Mouse (Mus musculus): Measurements from ENCODE around the gene Hecw2. TPM values are rescaled to one million over a fixed set of nuclear protein-coding genes. Genes with fewer than 3 reads are reported as not detected.

Gene Hecw2
- total RNA-seq, 2 experiments from 2014 or later: 55.2 to 57.4 TPM

DNA sequence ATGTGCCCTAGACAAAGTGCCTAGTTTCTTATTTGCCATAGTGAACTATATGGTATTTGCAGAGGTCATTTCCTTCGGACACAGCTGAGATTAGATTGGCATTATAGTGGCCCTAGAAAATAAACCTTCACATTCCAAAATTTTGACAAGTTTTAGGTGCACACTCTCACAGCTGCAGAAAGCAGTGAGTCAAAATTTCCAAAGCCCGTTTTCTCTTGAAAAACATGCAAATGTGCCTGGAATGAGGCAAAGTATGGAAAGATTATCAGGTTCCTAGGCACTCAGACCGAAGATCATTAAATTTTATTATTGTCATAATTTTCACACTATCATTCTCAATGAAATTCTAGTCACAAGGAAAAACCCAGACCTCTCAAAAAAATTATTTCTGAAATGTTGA lies 334.4 kb downstream of the Hecw2 start:
- no peak for DNase-seq (ENCODE audit: extremely low spot score in 1 of 2, low spot score in 2 of 2)
- no peak for TF ChIP-seq CTCF (IDR thresholded peaks at IDR 0.05)
- intact Hi-C loops (cut with DNase I): no loop called here
- no peak overlapping the region for H3K4me3 ChIP-seq
- H3K27ac ChIP-seq: no peak overlapping the region

DNA sequence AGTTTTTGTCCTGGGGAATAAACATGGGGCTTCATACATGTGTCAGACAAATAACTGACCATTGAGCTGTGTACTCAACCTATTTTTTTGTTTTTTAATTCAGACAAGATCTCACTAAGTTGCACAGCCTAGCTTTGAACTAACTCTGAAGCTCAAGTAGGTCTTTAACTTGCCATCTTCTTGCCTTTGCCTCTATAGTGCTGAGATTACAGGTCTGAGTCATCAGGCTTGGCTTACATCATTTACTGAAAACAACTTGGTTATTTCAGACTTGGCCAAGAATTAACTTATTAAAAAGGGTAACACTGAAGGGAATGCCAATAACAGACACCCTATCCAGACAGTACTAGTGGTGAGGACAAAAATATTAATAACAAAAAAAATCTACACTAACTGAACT lies 335.8 kb downstream of the Hecw2 start:
- intact Hi-C loops (cut with DNase I): no loop called here
- TF ChIP-seq CTCF (IDR thresholded peaks at IDR 0.05): no peak
- no peak for DNase-seq (ENCODE audit: extremely low spot score in 1 of 2, low spot score in 2 of 2)
- Histone ChIP-seq H3K27ac (no peak overlapping the region), H3K4me3 (no peak overlapping the region)

DNA sequence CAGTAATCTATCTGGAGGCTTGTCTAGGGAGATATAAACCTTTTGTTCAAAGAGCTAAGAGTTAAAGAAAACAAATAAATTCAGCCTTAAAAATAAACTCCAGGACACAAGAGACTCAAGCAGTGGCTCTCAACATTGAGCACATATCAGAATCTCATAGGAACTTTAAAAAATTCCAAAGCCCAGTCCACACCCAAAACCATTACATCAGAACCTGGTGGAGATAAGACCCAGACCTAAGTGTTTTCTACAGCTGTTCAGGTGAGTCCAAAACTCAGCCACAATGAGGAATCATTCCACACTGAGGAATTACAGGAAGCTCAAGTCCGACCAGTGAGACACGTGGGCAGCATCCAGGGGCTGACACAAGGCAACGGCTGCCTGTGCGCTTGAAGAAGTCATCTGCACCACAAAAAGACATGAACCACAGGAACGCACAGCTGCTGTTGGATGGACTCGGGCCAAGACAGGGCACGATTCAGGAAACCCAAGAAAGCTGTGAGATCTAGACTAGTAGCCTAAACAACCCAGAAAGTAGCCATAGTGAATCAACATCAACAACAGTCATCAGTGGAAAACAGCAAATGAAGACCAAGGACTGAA lies 338.4 kb downstream of the Hecw2 start:
- intact Hi-C loops (cut with DNase I): no loop called here
- no peak for TF ChIP-seq CTCF (IDR thresholded peaks at IDR 0.05)
- no peak for DNase-seq (ENCODE audit: extremely low spot score in 1 of 2, low spot score in 2 of 2)
- Histone ChIP-seq H3K4me3 (no peak overlapping the region), H3K27ac (no peak overlapping the region)

DNA sequence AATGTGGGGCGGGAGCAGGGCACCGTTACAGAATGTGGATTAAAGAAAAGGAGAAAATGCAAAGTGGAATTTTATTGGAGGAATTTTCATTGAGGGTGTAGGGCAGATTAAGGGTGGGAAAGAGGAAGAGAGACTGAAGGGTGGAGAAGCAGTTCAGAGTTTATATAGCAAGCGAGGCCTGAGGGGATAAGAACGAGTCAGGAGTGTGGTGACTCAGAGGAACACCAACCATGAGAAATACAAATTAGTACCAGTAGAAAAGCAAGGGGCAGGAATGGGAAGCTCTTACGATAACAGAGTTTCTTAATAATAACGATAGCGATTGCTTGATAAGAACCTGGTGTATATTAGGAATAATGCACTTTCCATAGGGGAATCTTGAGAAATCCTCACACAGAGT lies 339.2 kb downstream of the Hecw2 start:
- Histone ChIP-seq H3K4me3 (no peak overlapping the region), H3K27ac (no peak overlapping the region)
- TF ChIP-seq CTCF (IDR thresholded peaks at IDR 0.05): no peak
- intact Hi-C loops (cut with DNase I): no loop called here
- no peak for DNase-seq (ENCODE audit: extremely low spot score in 1 of 2, low spot score in 2 of 2)

DNA sequence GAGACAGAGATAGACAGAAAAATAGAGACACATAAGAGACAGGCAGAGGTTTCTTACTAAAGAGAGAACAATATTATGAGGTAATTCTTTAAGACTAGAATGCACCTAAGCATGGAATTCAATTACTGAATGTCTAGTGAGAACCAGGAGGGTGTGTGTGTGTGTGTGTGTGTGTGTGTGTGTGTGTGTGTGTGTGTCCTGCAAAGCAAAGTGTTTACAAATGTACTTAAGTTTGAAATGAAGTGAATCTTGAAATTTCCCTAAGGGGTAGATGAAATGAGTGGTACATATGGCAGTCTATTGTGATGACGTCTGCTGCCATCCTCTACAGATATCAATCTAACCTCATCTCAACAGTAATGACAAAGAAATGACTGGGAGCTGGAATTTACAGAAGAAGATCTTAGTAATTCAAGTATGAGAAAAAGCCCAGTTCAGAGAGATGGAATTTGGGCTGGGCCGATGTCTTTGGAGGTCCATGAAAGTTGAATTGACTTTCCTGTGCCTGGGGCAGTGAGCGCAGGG lies 342.8 kb downstream of the Hecw2 start:
- no peak for TF ChIP-seq CTCF (IDR thresholded peaks at IDR 0.05)
- no peak overlapping the region for H3K4me3 ChIP-seq
- intact Hi-C loops (cut with DNase I): no loop called here
- no peak for DNase-seq (ENCODE audit: extremely low spot score in 1 of 2, low spot score in 2 of 2)
- H3K27ac ChIP-seq: no peak overlapping the region

DNA sequence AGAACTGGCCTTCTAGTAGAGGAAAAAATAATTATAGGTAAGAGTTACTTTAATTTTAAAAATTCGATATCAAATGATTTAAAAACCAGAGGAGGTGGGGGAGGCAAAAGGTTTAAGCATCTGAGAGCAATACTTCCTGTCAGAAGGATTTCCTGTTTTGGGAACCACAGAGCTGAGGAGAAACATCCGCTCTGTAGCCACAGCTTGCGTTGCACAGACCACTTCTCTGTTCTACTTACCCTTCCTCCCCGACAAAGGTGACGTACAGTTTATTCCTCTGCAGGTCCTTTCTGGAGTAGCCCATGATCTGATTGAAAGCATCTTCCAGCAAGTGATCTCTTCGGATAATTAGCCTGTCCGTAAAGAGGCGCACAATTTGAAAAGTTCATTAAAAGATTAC lies 343.6 kb downstream of the Hecw2 start:
- no peak for TF ChIP-seq CTCF (IDR thresholded peaks at IDR 0.05)
- intact Hi-C loops (cut with DNase I): no loop called here
- Histone ChIP-seq H3K27ac (no peak overlapping the region), H3K4me3 (no peak overlapping the region)
- DNase-seq (ENCODE audit: extremely low spot score in 1 of 2, low spot score in 2 of 2): no peak

DNA sequence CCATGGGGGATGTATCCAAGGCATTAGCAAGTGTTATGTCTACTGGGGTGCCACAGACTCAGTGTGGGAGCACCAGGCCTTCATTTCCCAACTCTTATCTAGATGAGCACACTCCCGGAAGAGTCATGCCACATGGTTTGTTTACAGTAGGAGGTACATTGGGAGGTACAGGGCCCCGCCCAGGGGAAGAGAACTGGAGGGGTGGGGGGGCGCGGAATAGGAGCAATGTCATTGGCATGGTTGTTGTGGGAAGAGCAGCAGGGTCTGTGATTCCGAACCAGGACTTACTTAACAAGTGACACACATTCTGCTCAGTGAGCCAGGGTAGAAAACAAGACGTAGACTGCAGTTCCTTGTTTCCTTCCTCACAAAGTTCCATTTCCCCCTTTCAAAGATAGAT lies 344.1 kb downstream of the Hecw2 start:
- DNase-seq (ENCODE audit: extremely low spot score in 1 of 2, low spot score in 2 of 2): no peak
- Histone ChIP-seq H3K27ac (peak overlapping the region; percentile 4; the same call in 1 of the 2 replicates), H3K4me3 (no peak overlapping the region)
- no peak for TF ChIP-seq CTCF (IDR thresholded peaks at IDR 0.05)
- intact Hi-C loops (cut with DNase I): no loop called here

DNA sequence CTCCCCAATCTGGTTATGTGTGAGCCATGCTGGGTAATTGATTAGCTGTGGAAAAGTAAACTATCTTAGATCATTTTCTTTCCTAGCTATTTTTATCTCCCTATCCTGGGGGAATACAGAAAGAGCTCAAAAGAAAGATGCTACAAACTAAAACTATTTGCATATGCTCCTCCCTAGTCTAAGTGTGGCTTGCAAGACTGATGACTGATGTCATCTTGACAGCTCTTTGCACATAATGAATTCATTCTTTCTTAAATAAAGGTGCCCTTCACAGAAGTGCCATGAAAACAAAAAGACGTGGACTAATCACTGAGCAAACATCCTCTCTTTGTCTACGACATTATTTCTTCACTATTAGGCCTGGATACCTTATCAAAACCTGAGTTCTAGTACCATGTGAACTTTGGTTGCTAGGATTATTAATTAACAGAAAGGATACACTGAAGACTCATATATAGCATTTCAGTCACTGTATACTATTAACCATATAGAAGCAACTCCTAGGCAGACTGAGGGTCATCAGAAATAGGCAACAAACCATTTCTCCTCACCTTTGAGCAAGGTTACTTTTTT lies 348.2 kb downstream of the Hecw2 start:
- DNase-seq (ENCODE audit: extremely low spot score in 1 of 2, low spot score in 2 of 2): no peak
- TF ChIP-seq CTCF (IDR thresholded peaks at IDR 0.05): no peak
- intact Hi-C loops (cut with DNase I): no loop called here

DNA sequence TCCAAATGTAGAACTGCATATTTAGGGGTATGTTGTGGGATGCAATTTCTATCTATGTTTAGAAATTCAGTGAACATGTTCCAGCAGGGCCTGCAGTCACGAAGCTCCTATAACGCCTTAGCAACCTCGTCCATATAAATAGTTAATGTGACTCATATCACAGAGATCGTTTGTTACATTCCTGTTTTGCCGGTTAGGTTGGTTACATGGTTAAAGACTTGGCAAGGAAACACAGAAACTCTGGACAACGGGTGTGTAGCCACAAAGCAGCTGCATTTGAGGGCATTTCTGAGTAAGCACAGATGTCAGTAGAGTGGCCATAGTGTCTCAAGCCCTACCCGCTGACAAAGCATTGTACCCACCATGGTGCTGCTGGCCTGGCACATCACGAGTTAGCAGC lies 349.1 kb downstream of the Hecw2 start:
- Histone ChIP-seq H3K27ac (peak overlapping the region; percentile 72), H3K4me3 (no peak overlapping the region)
- no peak for TF ChIP-seq CTCF (IDR thresholded peaks at IDR 0.05)
- intact Hi-C loops (cut with DNase I): no loop called here
- DNase-seq (ENCODE audit: extremely low spot score in 1 of 2, low spot score in 2 of 2): no peak

More for the DNA sequence above, 348.2 kb downstream of the Hecw2 start:
- H3K27ac ChIP-seq: peak overlapping the region; percentile 72; the same call in 1 of the 2 replicates
- H3K4me3 ChIP-seq: no peak overlapping the region

DNA sequence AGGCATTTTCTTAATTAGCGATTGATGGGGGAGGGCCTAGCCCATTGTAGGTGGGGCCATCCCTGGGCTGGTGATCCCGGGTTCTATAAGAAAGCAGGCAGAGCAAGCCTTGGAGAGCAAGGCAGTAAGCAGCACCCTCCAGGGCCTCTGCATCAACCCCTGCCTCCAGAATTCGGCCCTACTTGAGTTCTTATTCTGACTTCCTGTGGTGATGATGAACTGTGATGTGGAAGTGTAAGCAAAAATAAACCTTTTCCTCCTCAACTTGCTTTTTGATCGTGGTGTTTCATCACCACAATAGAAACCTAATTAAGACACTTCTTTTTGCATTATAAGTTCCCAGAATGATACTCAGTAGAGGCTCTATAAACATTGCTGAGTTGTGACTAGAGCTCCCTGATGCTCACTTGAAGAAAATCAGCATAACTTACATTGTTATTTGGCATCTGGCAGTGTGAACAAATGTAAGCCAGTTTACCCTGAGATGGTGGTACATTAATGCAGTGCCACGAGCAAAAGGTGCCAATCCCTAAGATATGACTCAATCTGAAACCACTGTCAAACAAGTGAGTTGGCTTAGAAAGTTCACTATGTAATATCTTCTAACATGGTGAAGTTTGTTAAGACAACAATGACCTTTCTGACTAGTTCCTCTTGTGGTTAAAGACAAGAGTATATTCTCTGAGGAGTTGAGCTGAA lies 349.9 kb downstream of the Hecw2 start:
- Histone ChIP-seq H3K4me3 (no peak overlapping the region), H3K27ac (no peak overlapping the region)
- TF ChIP-seq CTCF (IDR thresholded peaks at IDR 0.05): no peak
- intact Hi-C loops (cut with DNase I): no loop called here
- no peak for DNase-seq (ENCODE audit: extremely low spot score in 1 of 2, low spot score in 2 of 2)

DNA sequence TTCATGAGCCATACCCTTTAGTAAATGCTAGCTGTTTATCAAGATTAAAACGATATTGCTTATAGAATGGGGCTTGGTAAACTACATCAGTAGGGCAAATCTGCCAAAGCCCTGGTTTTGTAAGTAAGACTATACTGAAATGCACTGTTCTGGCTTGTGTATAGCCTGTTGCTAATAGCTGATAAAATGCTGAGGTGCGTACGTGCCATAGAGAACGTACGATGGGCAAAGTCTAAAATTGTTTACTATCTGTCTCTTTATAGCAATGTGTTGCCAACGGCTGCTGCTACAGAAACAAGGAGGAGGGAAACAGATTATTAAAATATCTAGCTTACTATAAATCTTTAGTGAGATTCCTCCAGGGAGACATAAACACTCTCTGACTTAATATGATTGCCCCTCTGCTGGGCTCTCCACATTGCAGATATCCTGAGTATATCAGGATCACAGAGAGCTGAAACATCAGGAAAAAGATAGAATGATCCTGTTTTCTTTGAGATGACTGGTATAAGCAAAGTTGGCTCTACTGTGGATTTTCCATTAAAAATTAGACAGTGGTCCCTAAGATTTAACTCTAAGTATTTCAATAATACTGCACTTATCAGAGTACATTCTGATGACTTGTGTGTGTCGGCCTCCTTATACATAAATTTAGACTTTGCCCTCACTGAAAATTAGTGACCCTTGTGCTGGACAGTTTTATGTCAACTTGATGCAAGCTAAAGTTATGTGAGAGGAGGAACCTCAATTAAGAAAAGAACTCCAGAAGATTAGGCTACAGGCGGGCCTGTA lies 350.6 kb downstream of the Hecw2 start:
- TF ChIP-seq CTCF (IDR thresholded peaks at IDR 0.05): no peak
- H3K4me3 ChIP-seq: no peak overlapping the region
- intact Hi-C loops (cut with DNase I): no loop called here
- no peak for DNase-seq (ENCODE audit: extremely low spot score in 1 of 2, low spot score in 2 of 2)
- no peak overlapping the region for H3K27ac ChIP-seq

DNA sequence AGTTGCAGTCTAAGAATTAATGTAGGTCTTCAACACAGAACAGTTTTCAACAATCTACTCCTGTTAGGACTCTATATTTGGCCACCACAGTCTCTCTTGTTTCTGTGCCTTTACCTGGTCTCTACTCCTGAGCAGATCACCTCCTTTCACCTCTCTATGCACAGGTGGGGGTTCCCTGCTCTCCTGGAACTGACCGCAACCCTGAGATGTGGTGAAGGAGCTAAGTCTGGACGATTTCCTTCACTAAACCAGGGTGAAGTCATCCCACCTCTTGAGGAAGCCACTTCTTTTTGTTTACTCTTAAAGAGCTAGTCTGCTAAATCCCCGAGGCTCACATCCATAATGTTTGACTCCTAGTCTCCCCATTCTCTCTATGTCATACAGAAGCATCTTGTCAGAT lies 351.9 kb downstream of the Hecw2 start:
- H3K4me3 ChIP-seq: no peak overlapping the region
- intact Hi-C loops (cut with DNase I): no loop called here
- H3K27ac ChIP-seq: no peak overlapping the region
- DNase-seq (ENCODE audit: extremely low spot score in 1 of 2, low spot score in 2 of 2): no peak
- TF ChIP-seq CTCF (IDR thresholded peaks at IDR 0.05): no peak

All from left cerebral cortex, adult 2 months (tissue).